Mouse (Mus musculus) CH12.LX (cell line): ENCODE measurements around the gene Arhgap6. TPM values are rescaled to one million over a fixed set of nuclear protein-coding genes. Genes with fewer than 3 reads are reported as not detected.

ENCODE experiments used
- DNase-seq: peaks from one replicate; pipeline ENCODE4 v3.0.0-alpha.2; 2013; ENCODE audit errors: extremely low read depth
- H3K27ac ChIP-seq: 2 replicates; pipeline ENCODE4 v1.5.1; 2012; ENCODE audit warnings: low read depth, mild to moderate bottlenecking, control low read depth, moderate library complexity; ENCODE audit not compliant: insufficient read depth
- H3K27me3 ChIP-seq: replicated peaks from 2 replicates; pipeline ENCODE3; 2012; ENCODE audit warnings: inconsistent platforms
- H3K36me3 ChIP-seq, 2 experiments: replicated peaks in 1 of 2; 2 replicates each; pipeline versions ENCODE3 to v1.6.1; 2012; ENCODE audit warnings: inconsistent platforms in 1 of 2, low read length in 1 of 2, mild to moderate bottlenecking in 1 of 2, mixed read lengths in 1 of 2, moderate library complexity in 1 of 2; ENCODE audit not compliant: control insufficient read depth in 1 of 2, insufficient read depth in 1 of 2
- H3K4me1 ChIP-seq, 2 experiments: 2 replicates each; pipeline ENCODE4 v1.6.1; 2012; ENCODE audit warnings: inconsistent platforms in 1 of 2, moderate library complexity in 1 of 2; ENCODE audit not compliant: insufficient read depth in 2 of 2, control insufficient read depth in 1 of 2
- H3K4me2 ChIP-seq: 2 replicates; pipeline ENCODE4 v1.6.1; 2012; ENCODE audit warnings: low read depth, mild to moderate bottlenecking, control low read depth; ENCODE audit not compliant: poor library complexity, insufficient read depth, severe bottlenecking
- H3K4me3 ChIP-seq, 3 experiments: fragments of 150-350 bp in 1 of 3; sonication (generic) in 1 of 3; replicated peaks in 1 of 3; 2 replicates each; pipeline versions ENCODE3 to v1.5.1; 2011 to 2012; ENCODE audit warnings: low read depth in 2 of 3, low read length in 2 of 3, mild to moderate bottlenecking in 2 of 3, moderate library complexity in 2 of 3, control low read depth in 1 of 3, improper control_type of control experiment in 1 of 3, inconsistent platforms in 1 of 3, mixed read lengths in 1 of 3; ENCODE audit not compliant: poor library complexity in 1 of 3
- H3K79me2 ChIP-seq: replicated peaks from 2 replicates; pipeline ENCODE4 v1.6.1; 2012; ENCODE audit warnings: mild to moderate bottlenecking, moderate library complexity; ENCODE audit not compliant: control insufficient read depth, poor library complexity, insufficient read depth, severe bottlenecking; ENCODE audit errors: extremely low read depth
- H3K9ac ChIP-seq: 2 replicates; pipeline ENCODE4 v1.6.1; 2012; ENCODE audit warnings: low read depth, mild to moderate bottlenecking, control low read depth, moderate library complexity; ENCODE audit not compliant: insufficient read depth
- H3K9me3 ChIP-seq: replicated peaks from 2 replicates; pipeline ENCODE3; 2012; ENCODE audit warnings: low read length, inconsistent platforms, mixed read lengths
- BHLHE40 ChIP-seq: IDR thresholded peaks from 2 replicates; pipeline ENCODE4 v1.6.1; 2011; ENCODE audit warnings: mild to moderate bottlenecking, low read depth, low read length, improper control_type of control experiment
- CHD1 ChIP-seq: IDR thresholded peaks from 2 replicates; pipeline ENCODE4 v1.6.1; 2012; ENCODE audit warnings: low read depth, low read length, improper control_type of control experiment, inconsistent platforms
- CHD2 ChIP-seq: IDR thresholded peaks from 2 replicates; pipeline ENCODE4 v1.6.1; 2011; ENCODE audit warnings: low read length, improper control_type of control experiment
- E2F4 ChIP-seq: IDR thresholded peaks from 2 replicates; pipeline ENCODE4 v1.6.1; 2011; ENCODE audit warnings: low read depth, low read length, improper control_type of control experiment; ENCODE audit not compliant: insufficient replicate concordance
- HCFC1 ChIP-seq: IDR thresholded peaks from 2 replicates; pipeline ENCODE4 v1.6.1; 2012; ENCODE audit warnings: low read depth, mild to moderate bottlenecking, inconsistent platforms, low read length, improper control_type of control experiment
- IRF4 ChIP-seq: IDR thresholded peaks from 2 replicates; pipeline ENCODE4 v1.6.1; 2014; ENCODE audit warnings: low read depth, mild to moderate bottlenecking, inconsistent platforms, low read length, improper control_type of control experiment
- JUN ChIP-seq: IDR thresholded peaks from 2 replicates; pipeline ENCODE4 v1.6.1; 2011; ENCODE audit warnings: low read depth, mild to moderate bottlenecking, low read length, improper control_type of control experiment, moderate library complexity; ENCODE audit not compliant: insufficient read depth
- KAT2A ChIP-seq: IDR thresholded peaks from 2 replicates; pipeline ENCODE4 v1.6.1; 2012; ENCODE audit warnings: low read length, improper control_type of control experiment, inconsistent platforms; ENCODE audit not compliant: insufficient replicate concordance
- MEF2A ChIP-seq: IDR thresholded peaks from 2 replicates; pipeline ENCODE4 v1.6.1; 2014; ENCODE audit warnings: low read depth, mild to moderate bottlenecking, inconsistent platforms, low read length, improper control_type of control experiment, borderline replicate concordance
- MXI1 ChIP-seq: IDR thresholded peaks from 2 replicates; pipeline ENCODE4 v1.6.1; 2011; ENCODE audit warnings: mild to moderate bottlenecking, low read depth, low read length, improper control_type of control experiment
- MYC ChIP-seq: IDR thresholded peaks from 2 replicates; pipeline ENCODE4 v1.6.1; 2011; ENCODE audit warnings: low read depth, mild to moderate bottlenecking, improper control_type of control experiment, low read length
- NELFE ChIP-seq: IDR thresholded peaks from 2 replicates; pipeline ENCODE4 v1.6.1; 2011; ENCODE audit warnings: low read depth, low read length, improper control_type of control experiment
- PAX5 ChIP-seq: IDR thresholded peaks from 2 replicates; pipeline ENCODE4 v1.6.1; 2012; ENCODE audit warnings: low read length, inconsistent platforms, mixed read lengths
- POLR2A ChIP-seq: IDR thresholded peaks from 2 replicates; pipeline ENCODE4 v1.6.1; 2011; ENCODE audit warnings: low read depth, mild to moderate bottlenecking, improper control_type of control experiment, low read length
- POLR2AphosphoS2 ChIP-seq: IDR thresholded peaks from 2 replicates; pipeline ENCODE4 v1.6.1; 2011; ENCODE audit warnings: low read depth, low read length, improper control_type of control experiment
- SIN3A ChIP-seq: IDR thresholded peaks from 2 replicates; pipeline ENCODE4 v1.6.1; 2012; ENCODE audit warnings: low read length, improper control_type of control experiment, inconsistent platforms
- TCF12 ChIP-seq: IDR thresholded peaks from 2 replicates; pipeline ENCODE4 v1.6.1; 2014; ENCODE audit warnings: low read depth, mild to moderate bottlenecking, inconsistent platforms, low read length, improper control_type of control experiment
- USF1 ChIP-seq: IDR thresholded peaks from 2 replicates; pipeline ENCODE4 v1.6.1; 2014; ENCODE audit warnings: low read depth, mild to moderate bottlenecking, inconsistent platforms, low read length, improper control_type of control experiment
- ZC3H11A ChIP-seq: IDR thresholded peaks from 2 replicates; pipeline ENCODE4 v1.6.1; 2012; ENCODE audit warnings: low read depth, mild to moderate bottlenecking, inconsistent platforms, low read length, improper control_type of control experiment
- dilution Hi-C: fragments of 300-500 bp; cut with MboI; formaldehyde crosslinking; loops from 2 replicates; pipeline ENCODE4 v1.14.3; 2020; ENCODE audit warnings: low sequenced_read_pairs; ENCODE audit not compliant: extremely low pct_unique_long_range_greater_than_20kb, extremely low pct_ligation_motif_present
- in situ Hi-C: fragments of 300-500 bp; cut with MboI; formaldehyde crosslinking; loops from 3 replicates; pipeline ENCODE4 v1.14.3; 2019; ENCODE audit warnings: low sequenced_read_pairs, low pct_ligation_motif_present, low pct_unique_long_range_greater_than_20kb, mixed read lengths
- polyA plus RNA-seq: library from polyadenylated mRNA; unstranded; fragments of >175 nt; gene quantifications from 2 replicates; pipeline ENCODE4 v1.2.1, GENCODE M21; 2012; ENCODE audit warnings: low read depth; ENCODE audit not compliant: insufficient read length
- total RNA-seq, 2 experiments: library from RNA; depleted of rRNA; stranded (reverse); fragments of 300-350 nt in 1 of 2; fragments of >200 nt in 1 of 2; gene quantifications; 2 replicates each; pipeline ENCODE4 v1.2.3; 2012 to 2014

The Arhgap6 gene
- total and polyA plus RNA-seq, 3 experiments, result 0.13 to 0.47 (median 0.46) TPM

DNA sequence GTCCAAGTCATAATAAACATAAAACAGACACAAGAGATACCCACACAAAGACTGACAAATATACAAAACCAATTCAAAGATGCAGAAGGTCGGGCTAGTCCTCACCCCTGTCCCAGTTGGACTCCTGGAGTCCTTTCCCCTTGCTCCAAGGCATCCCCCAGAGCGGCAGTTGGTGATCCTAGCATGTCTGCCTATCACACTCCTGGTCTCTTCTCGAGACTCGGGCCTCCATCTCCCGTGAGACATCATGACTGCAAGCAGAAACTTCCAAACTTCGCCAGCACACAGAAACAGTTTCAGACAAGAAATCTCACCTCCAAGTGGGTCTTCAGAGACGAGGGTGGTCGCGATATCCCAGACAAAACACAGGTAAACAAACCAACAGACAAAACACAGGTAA is 345.6 kb downstream of the Arhgap6 start:
- Histone ChIP-seq H3K4me1 (no peaks in the 10 kb centered on the region), H3K27ac (no peak overlapping the region), H3K9me3 (no peaks in the 10 kb centered on the region), H3K4me2 (no peak overlapping the region), H3K9ac (no peak overlapping the region), H3K79me2 (no peaks in the 10 kb centered on the region), H3K36me3 (no peaks in the 10 kb centered on the region), H3K4me3 (no peak overlapping the region), H3K27me3 (no peaks in the 10 kb centered on the region)
- dilution Hi-C loops, result no loop called here
- in situ Hi-C loops, result no loop called here
- no peak for TF ChIP-seq USF1
- no peak for DNase-seq

DNA sequence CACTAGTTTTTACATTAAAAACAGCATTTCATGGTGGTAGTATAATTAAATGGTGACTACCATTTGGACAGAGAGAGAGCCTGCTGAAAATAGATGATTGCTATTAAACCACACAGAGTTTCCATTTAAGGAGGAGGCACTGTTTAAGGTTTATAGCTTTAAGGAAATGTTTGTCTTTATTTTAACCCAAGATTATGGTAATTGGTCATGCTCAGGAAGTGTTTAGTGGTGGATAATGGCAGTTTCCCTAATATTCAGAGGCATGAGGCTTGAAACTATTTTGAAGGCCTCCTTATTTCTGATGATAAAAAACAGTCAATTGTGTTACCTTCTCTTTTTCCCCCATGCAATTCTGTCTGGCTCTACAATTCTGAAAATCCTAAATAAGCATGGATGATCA is 358.9 kb downstream of the Arhgap6 start:
- Histone ChIP-seq H3K36me3 (no peaks in the 10 kb centered on the region), H3K79me2 (no peaks in the 10 kb centered on the region), H3K27ac (no peak overlapping the region), H3K4me1 (no peaks in the 10 kb centered on the region), H3K27me3 (no peaks in the 10 kb centered on the region)
- no peak for DNase-seq
- TF ChIP-seq BHLHE40 (no peak), KAT2A (no peak), PAX5 (no peak), MYC (no peak), ZC3H11A (no peak), CHD2 (no peak), POLR2A (no peak), MEF2A (no peak), TCF12 (no peak), E2F4 (no peak), SIN3A (no peak), MXI1 (no peak), HCFC1 (no peak), CHD1 (no peak), USF1 (no peak), IRF4 (no peak), JUN (no peak), NELFE (no peak), POLR2AphosphoS2 (no peak)
- TF ChIP-seq, all 38 proteins: peak for 0
- H3K9me3 ChIP-seq, result no peaks in the 10 kb centered on the region
- H3K4me2 ChIP-seq, result no peak overlapping the region
- in situ Hi-C loops (no loop called here), dilution Hi-C loops (no loop called here)
- no peak overlapping the region for H3K4me3 ChIP-seq
- no peak overlapping the region for H3K9ac ChIP-seq
